Mouse (Mus musculus) left cerebral cortex, adult 11 months (tissue): ENCODE measurements around the gene Actl6b.

Experiments used
- DNase-seq: peaks from one replicate; pipeline ENCODE4 v3.0.0; 2022; ENCODE audit warnings: low spot score

Gene Actl6b

DNA sequence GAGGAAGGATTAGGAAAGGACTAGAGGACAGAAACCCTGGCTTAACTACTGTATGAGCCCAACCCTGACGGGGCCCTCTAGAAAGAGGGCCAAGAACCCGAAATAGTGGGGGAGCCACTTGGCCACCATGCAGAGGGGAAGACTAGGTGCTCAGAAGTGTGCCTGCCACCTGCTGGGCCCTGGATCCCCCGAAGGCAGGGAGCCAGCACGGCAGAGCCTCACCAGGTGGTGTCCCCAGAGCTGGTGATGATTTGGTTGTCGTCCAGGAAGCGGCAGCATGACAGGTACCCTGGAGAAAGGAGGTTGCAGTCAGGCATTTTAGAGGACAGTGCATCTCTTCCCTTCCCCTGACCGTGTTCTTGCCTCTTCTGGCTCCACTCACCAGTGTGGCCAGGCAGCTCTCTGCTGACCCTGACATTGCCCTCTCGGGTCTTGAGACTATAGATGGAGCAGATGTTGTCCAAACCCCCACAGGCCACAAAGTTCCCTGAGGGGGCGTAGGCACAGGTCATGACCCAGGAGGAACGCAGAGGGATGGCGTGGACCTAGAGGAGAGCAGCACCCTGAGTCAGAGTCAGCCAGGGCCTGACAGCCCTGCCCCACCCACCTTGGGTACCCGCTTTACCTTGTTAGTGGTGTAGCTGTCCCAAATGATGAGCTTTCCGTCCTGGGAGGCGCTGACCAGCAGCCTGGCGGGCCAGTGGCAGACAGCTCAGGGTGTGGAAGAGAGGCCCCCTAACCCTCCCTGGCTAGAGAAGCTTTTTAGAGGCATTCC lies 23.9 kb upstream of the Actl6b start:
- no peak for DNase-seq

- no peak for DNase-seq
Observed at GRCm38 (mm10) chr5:137530075-137530474, 23.2 kb upstream of the Actl6b start.

DNA sequence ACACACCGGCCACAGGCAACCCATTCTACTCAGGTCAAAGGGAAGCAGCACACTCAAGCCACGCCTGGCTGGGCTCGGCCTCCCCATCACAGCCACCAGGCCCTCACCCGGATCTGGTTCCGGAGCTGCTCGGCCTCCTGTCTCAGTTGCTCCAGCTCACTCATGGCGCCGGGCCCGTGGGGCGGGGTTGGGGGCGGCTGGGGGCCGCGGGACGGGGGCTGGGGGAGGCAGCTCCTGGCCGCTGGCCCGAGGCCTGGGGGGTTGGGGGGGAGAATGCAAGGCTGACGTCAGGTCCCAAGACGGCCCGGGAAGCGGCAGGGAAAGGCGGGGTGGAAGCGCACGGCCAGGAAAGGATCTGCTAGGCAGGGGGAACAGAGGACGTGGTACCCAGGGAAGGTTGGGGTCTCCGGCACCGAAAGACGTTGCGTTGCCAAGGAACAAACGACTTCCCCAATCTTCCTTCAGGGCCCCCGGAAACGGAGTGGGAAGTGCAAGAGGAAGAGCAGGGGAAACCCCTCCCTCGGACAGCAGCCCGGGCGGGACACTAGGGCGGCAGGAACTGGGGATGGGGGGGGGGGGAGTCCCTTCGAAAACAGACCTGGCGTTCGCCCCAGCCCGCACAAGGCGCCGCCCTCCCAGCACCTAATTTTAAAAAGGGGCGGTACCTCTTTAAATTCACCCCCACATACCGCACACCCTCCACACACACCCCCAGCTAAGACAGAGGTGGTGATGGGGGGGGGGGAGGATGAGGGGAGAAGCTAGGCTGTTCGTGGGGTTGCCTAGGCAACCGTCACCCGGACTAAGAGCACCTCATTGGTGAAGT lies 22.5 kb upstream of the Actl6b start:
- peak; percentile 80 for DNase-seq

- no peak for DNase-seq
Observed at GRCm38 (mm10) chr5:137531414-137532130, 21.7 kb upstream of the Actl6b start.

GRCm38 (mm10) chr5:137532131-137532807 lies 21.0 kb upstream of the Actl6b start:
- DNase-seq = no peak

- DNase-seq = peak; percentile 71
Observed at GRCm38 (mm10) chr5:137532808-137533116, 20.6 kb upstream of the Actl6b start.

DNA sequence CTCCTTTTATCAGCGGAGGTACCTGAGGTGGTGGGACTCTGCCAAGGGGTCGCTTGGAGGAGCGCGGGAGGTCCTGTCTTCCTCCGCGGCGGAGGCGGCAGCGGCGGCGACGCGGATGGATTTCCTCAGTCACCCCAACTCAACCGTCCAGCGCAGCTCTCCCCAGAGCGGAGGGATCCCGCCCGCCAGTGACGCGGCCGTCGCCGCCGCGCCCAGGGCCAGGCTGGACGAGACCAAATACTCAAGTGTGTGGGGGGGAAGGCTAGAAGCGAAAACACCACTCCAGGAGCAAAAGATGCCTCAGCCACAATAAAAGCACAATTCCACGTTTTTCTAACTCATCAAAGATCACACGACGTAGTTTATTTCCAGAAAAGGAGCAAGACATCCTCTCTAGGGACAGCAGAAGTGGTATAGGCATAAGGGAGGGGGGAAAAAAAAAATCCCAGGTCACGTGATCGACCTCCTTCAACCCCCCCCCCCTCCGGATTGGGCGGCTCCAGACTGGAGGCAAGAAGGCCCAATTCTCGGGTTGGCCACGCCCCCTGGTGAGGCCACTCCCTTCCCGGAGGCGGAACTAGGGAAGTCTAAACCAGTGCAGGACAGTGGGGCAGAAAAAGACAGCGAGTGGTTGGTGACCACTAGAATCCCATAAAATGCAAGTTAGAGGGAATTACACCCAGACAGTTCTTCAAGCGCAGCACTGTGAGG lies 20.0 kb upstream of the Actl6b start, which contains the start of the genes Epo and Gnb2:
Gene Epo, minus strand, starts transcription at position 126 of the 711 bp plus-strand sequence.
Gene Gnb2, minus strand, starts transcription at position 394 of the 711 bp plus-strand sequence.
- DNase-seq = peak; percentile 95

GRCm38 (mm10) chr5:137534762-137535161 lies 18.6 kb upstream of the Actl6b start:
- no peak for DNase-seq

GRCm38 (mm10) chr5:137535318-137535717 lies 18.0 kb upstream of the Actl6b start:
- no peak for DNase-seq

DNA sequence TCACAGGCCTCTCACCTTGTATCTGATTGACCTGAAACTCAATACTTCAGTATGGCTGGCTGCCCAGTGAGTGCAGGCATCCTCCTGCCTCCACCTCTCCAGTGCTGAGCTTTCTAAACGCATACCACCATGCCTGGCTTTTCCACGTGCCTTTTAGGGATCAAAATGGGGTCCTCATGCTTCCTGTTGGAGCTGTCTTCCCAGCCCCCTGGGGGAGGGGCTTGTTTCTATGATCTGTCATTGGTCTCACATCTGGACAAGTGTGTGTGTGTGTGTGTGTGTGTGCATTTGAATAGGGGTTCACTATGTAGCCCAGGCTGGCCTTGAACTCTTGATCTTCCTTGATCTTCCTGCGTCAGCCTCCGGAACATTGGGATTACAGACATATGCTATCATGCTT lies 15.9 kb upstream of the Actl6b start:
- DNase-seq = no peak

DNA sequence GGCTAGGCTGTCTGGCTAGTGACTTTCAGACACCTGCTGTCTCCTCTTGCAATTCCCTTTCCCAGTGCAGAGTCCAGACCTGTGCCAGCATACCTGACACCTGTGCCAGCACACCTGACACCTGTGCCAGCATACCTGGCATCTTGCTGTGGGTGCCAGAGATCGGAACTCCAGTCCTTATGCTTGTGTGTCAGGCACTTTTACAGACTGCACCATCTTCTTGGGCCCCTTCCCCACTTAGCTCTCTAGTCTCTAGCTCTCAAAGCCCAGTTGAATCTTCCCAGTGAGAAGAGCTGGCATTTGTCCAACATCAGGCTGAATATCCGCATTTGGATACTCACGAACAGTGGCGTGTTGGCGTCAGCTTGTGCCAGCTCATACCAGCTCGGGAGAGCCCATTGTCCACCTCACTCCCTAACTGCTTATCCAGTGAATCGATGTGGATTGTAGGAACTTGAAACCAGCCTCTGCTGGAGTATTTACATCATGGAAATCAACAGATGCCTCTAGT lies 14.0 kb upstream of the Actl6b start:
- no peak for DNase-seq

- no peak for DNase-seq
Observed at GRCm38 (mm10) chr5:137540991-137541390, 12.3 kb upstream of the Actl6b start.

GRCm38 (mm10) chr5:137541768-137542540 lies 11.4 kb upstream of the Actl6b start:
- DNase-seq = no peak

- DNase-seq = no peak
Observed at GRCm38 (mm10) chr5:137544926-137545325, 8.4 kb upstream of the Actl6b start.

DNA sequence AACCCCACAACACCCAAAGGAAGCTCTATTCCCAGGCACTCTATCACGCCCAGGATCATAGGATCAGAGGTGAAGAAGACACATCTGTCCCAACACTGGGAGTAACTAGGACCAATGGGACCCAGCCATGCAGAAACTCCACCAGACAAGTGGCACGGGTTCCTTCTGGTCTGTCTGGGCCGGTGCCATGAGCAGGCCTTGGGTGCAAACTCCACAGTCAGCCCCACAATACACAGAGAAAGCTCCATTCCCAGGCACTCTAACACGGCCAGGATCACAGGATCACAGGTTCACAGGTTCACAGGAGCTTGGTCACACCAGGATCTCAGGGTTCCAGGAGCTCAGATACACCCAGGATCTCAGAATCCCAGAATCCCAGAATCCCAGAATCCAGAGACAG lies 7.7 kb upstream of the Actl6b start:
- no peak for DNase-seq

- no peak for DNase-seq
Observed at GRCm38 (mm10) chr5:137549840-137550239, 3.5 kb upstream of the Actl6b start.

- no peak for DNase-seq
Observed at GRCm38 (mm10) chr5:137551119-137551518, 2.2 kb upstream of the Actl6b start.

DNA sequence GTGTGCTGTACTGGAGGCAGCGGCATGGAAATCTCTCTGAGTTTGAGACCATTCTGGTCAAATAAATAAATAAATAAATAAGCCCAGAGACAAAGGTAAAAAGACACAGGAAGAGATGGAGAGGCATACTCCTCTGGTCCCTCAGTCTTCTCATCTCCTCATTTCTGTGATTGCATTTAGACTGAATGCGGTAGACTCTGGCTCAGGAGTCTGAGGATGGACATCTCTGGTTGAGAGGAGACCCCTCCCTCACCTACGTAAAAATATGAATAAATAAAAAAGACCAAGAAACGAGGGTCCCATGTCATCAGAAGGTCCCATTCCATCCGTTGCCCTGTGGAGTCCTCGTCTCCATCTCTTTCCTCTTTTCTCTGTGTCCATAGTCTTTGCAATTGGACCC lies 317 bp upstream of the Actl6b start:
- DNase-seq = no peak

GRCm38 (mm10) chr5:137553898-137554297 lies 581 bp downstream of the Actl6b start:
- no peak for DNase-seq

GRCm38 (mm10) chr5:137561556-137561955 lies 8.2 kb downstream of the Actl6b start:
- no peak for DNase-seq
